Mouse (Mus musculus) MEL (cell line): ENCODE data around the gene Tex11.

Experiments
- CTCF ChIP-seq, 3 experiments: IDR thresholded peaks in 2 of 3; conservative IDR thresholded peaks in 1 of 3; 2 replicates each; pipeline ENCODE4 v1.5.1; 2011 to 2012; ENCODE audit warnings: low read length in 3 of 3, low read depth in 2 of 3, mild to moderate bottlenecking in 2 of 3, improper control_type of control experiment in 1 of 3, inconsistent platforms in 1 of 3, mixed read lengths in 1 of 3, moderate library complexity in 1 of 3; ENCODE audit not compliant: control insufficient read depth in 1 of 3, insufficient read depth in 1 of 3, poor library complexity in 1 of 3, severe bottlenecking in 1 of 3
- EP300 ChIP-seq, 2 experiments: IDR thresholded peaks; 2 replicates each; pipeline ENCODE4 v1.6.1; 2011; ENCODE audit warnings: improper control_type of control experiment in 2 of 2, low read length in 2 of 2, low read depth in 1 of 2, mild to moderate bottlenecking in 1 of 2
- GATA1 ChIP-seq: IDR thresholded peaks from 2 replicates; pipeline ENCODE4 v1.6.1; 2011; ENCODE audit warnings: low read depth, low read length, improper control_type of control experiment
- HCFC1 ChIP-seq: IDR thresholded peaks from 2 replicates; pipeline ENCODE4 v1.6.1; 2012; ENCODE audit warnings: low read depth, mild to moderate bottlenecking, inconsistent platforms, low read length, improper control_type of control experiment, moderate library complexity
- JUND ChIP-seq: IDR thresholded peaks from 2 replicates; pipeline ENCODE4 v1.6.1; 2011; ENCODE audit warnings: low read depth, mild to moderate bottlenecking, improper control_type of control experiment, low read length
- KAT2A ChIP-seq: conservative IDR thresholded peaks from 2 replicates; pipeline ENCODE4 v1.6.1; 2012; ENCODE audit warnings: low read depth, low read length, improper control_type of control experiment, inconsistent platforms
- MAX ChIP-seq: IDR thresholded peaks from 2 replicates; pipeline ENCODE4 v1.6.1; 2011; ENCODE audit warnings: low read length, improper control_type of control experiment
- MXI1 ChIP-seq: IDR thresholded peaks from 2 replicates; pipeline ENCODE4 v1.6.1; 2011; ENCODE audit warnings: mild to moderate bottlenecking, low read depth, low read length, improper control_type of control experiment
- POLR2A ChIP-seq, 2 experiments: IDR thresholded peaks; 2 replicates each; pipeline ENCODE4 v1.6.1; 2011 to 2012; ENCODE audit warnings: low read length in 2 of 2, mild to moderate bottlenecking in 2 of 2, control low read depth in 1 of 2, improper control_type of control experiment in 1 of 2, low read depth in 1 of 2, moderate library complexity in 1 of 2; ENCODE audit not compliant: control insufficient read depth in 1 of 2, insufficient read depth in 1 of 2, poor library complexity in 1 of 2
- SMC3 ChIP-seq: IDR thresholded peaks from 2 replicates; pipeline ENCODE4 v1.6.1; 2011; ENCODE audit warnings: low read depth, low read length, improper control_type of control experiment
- TAL1 ChIP-seq: IDR thresholded peaks from 2 replicates; pipeline ENCODE4 v1.6.1; 2012; ENCODE audit warnings: mild to moderate bottlenecking, inconsistent platforms, low read length, moderate library complexity, mixed read lengths
- USF1 ChIP-seq: IDR thresholded peaks from 2 replicates; pipeline ENCODE4 v1.6.1; 2014; ENCODE audit warnings: low read depth, mild to moderate bottlenecking, inconsistent platforms, low read length, improper control_type of control experiment, moderate library complexity
- USF2 ChIP-seq, 2 experiments: IDR thresholded peaks; 2 replicates each; pipeline ENCODE4 v1.6.1; 2011 to 2012; ENCODE audit warnings: improper control_type of control experiment in 2 of 2, low read length in 2 of 2, borderline replicate concordance in 1 of 2, inconsistent platforms in 1 of 2, low read depth in 1 of 2, mild to moderate bottlenecking in 1 of 2; ENCODE audit not compliant: insufficient read depth in 1 of 2

DNA sequence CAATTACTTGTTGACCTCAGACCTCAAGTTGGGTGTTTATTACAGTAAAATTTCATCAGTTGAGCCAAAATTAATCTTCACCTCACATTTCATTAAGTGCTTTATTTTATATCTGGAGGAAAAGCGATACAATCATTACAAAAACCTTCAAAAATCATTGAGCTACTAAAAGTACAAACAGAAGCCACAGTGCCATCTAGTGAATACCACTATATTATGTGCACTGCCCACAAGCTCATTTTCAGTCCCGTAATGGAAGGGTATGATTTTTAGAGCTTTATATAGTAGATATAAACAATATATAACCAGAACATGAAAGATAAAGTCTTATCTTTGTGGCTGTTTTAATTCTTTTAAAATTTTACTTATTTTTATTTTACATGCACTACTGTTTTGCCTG, 115.8 kb downstream of the Tex11 start:
- TF ChIP-seq CTCF (IDR thresholded peaks at IDR 0.05 in 2 of 3, conservative IDR thresholded peaks at IDR 0.05 in 1 of 3; ENCODE audit: control insufficient read depth in 1 of 3, insufficient read depth in 1 of 3, low read depth in 2 of 3, low read length in 3 of 3, poor library complexity in 1 of 3, severe bottlenecking in 1 of 3) (peak in 1 of 3 experiments; percentile 33; a peak in 2 of 6 replicates), KAT2A (no peak), JUND (no peak), MAX (no peak), SMC3 (peak; percentile 30), USF2 (IDR thresholded peaks at IDR 0.05; ENCODE audit: borderline replicate concordance in 1 of 2, insufficient read depth in 1 of 2, low read depth in 1 of 2, low read length in 2 of 2) (no peak), POLR2A (IDR thresholded peaks at IDR 0.05; ENCODE audit: control insufficient read depth in 1 of 2, insufficient read depth in 1 of 2, low read depth in 1 of 2, low read length in 2 of 2, poor library complexity in 1 of 2) (no peak), EP300 (IDR thresholded peaks at IDR 0.05; ENCODE audit: low read depth in 1 of 2, low read length in 2 of 2) (no peak), TAL1 (no peak), HCFC1 (no peak), USF1 (no peak), GATA1 (no peak), MXI1 (no peak)
